Mouse (Mus musculus): Measurements from ENCODE around the gene Ubash3a.

Gene Ubash3a

GRCm38 (mm10) chr17:31216068-31216955 lies 8.6 kb downstream of the Ubash3a start:
- no peak for DNase-seq (ENCODE audit: low spot score in 2 of 2)

DNA sequence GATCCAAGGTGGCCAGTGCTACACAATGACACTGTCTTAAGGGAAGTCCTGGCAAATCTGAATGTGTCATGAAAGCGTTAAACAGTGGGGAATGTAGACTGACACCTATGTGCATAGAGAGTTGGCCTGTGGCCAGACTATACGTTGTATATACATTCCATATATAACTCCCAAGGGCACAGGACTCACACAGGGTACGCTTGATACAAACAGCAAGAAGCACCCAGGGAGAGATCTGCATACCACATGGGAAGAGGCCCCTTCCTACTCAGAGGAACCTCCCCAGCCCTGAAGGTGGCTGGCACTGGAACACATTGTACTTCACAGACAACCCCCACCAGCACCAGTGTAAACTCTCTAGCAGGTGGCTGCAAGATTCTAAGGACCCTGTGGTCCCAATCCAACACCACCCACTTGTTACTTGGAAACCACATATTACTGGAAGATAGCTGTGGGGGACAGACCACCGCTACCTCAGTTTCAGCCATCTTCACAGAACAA lies 15.2 kb downstream of the Ubash3a start:
- DNase-seq (ENCODE audit: low spot score in 2 of 2) = no peak

- no peak for DNase-seq (ENCODE audit: low spot score in 2 of 2)
Observed at GRCm38 (mm10) chr17:31223835-31224234, 16.2 kb downstream of the Ubash3a start.

- no peak for DNase-seq (ENCODE audit: low spot score in 2 of 2)
Observed at GRCm38 (mm10) chr17:31224591-31224990, 16.9 kb downstream of the Ubash3a start.

GRCm38 (mm10) chr17:31226368-31226767 lies 18.7 kb downstream of the Ubash3a start:
- DNase-seq (ENCODE audit: low spot score in 2 of 2) = no peak

DNA sequence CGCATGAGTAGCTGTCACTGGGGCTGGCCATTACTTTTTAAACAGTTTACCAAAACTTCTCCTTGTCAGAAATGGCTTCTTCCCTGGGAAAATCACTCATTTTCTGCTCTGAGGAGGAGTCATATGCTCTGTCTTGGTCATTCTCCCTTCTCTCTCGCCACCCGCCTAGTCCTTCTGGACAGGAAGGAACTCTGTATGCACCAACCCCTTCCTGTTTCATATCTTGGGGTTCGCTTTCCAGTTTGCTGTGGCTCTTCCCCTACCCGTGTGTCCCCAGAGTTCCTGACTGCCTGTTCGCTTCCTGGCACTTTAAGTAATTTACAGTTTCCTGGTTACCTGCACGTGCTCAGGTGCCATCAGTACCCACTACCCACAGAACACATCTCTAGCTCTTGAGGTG lies 19.3 kb downstream of the Ubash3a start:
- DNase-seq (ENCODE audit: low spot score in 2 of 2) = no peak

- no peak for DNase-seq (ENCODE audit: low spot score in 2 of 2)
Observed at GRCm38 (mm10) chr17:31231780-31232179, 24.1 kb downstream of the Ubash3a start.

DNA sequence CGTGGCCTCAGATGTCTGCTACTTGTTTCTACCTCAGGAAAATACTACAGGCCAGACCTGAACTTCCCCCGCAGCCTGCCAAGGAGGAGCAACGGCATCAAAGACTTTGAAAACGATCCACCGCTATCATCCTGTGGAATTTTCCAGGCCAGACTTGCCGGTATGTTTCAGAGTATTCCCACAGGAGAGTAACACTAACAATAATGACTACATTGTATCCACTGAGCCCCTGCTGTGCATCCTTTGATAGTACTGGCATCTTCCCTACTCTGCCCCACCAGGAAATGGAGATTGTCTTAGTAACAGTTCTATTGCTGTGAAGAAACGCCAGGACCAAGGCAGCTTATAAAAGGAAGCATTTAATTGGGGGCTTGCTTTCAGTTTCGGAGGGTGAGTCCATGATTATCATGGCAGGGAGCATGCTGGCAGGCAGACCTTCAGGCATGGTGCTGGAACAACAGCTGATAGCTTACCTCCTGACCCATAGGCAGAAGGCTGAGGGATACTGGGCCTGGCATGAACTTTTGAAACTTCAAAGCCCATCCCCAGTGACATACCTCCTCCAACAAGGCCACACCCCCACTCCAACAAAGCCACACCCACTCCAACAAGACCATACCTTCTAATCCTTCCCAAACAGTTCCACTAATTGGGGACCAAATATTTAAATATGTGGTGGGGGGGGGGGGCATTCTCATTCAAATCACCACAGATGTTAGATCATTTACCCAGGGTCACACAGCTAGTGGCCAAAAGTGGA lies 24.8 kb downstream of the Ubash3a start:
- no peak for DNase-seq (ENCODE audit: low spot score in 2 of 2)

DNA sequence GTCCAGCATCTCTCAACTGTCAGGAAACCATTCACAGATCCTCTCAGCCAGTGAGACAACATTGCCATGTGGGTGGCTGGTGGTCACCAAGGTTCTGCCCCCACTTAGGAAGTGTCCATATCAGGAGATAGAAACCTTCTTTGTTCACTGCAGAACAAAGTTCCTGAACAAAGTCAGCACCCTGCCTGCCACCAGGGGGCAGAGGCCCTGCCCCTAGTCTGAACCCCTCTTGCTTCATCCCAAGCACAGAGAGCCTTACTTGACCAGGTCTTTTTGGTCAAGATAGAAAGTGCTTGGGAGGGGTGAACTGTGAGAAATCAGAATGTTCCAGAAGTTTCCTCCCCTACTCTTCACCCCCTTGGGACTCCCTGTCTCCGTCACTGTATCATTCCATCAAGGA lies 28.2 kb downstream of the Ubash3a start:
- no peak for DNase-seq (ENCODE audit: low spot score in 2 of 2)

DNA sequence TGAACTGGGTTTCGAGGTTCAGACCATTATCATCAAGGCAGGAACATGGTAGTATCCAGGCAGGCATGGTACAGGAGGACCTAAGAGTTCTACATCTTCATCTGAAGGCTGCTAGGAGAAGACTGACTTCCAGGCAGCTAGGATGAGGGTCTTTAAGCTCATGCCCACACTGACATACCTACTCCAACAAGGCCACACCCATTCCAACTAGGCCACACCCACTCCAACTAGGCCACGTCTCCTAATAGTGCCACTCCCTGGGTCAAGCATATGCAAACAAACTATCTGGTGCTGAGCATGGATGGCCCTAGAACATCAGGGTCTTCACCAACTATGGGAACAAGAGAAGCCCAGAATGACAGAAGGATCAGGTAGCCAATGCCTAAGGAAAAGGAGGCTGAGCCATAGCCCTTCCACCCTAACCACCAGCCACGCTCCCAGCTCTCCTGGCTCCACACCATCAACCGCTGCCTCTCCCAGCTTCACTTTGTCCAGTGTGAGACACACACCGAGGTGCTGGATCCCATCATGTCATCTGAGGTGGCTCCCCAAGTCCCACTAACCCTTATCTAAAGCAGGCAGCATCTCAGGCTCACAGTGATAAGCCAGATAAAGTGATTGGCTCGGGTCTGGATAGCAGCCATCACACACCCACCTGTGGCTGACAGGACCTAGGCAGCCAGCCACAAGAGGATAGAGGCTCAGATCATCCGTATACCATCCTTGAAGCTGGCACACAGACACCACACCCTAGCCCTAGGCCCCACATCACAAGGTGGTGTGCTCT lies 30.8 kb downstream of the Ubash3a start:
- DNase-seq (ENCODE audit: low spot score in 2 of 2) = no peak

DNA sequence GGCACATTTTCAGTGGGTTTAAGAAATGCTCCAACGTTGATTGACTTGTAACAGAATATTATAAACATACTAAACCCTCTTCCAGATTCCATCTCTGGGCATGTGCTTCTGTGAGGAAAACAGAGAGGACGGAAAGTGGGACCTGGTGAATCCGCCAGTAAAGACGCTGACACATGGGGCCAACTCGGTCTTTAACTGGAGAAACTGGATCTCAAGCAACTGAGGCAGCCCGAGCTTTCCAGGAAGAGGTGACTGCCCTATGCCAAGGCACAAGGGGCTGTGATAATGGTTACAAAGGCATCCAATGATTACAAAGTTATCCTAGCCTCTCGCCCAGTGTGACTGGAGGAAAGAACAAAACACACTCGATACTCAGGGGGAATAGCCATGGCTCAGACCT lies 33.5 kb downstream of the Ubash3a start:
- no peak for DNase-seq (ENCODE audit: low spot score in 2 of 2)

GRCm38 (mm10) chr17:31242764-31243163 lies 35.1 kb downstream of the Ubash3a start:
- DNase-seq (ENCODE audit: low spot score in 2 of 2) = no peak

- no peak for DNase-seq (ENCODE audit: low spot score in 2 of 2)
Observed at GRCm38 (mm10) chr17:31245321-31245720, 37.6 kb downstream of the Ubash3a start.

- no peak for DNase-seq (ENCODE audit: low spot score in 2 of 2)
Observed at GRCm38 (mm10) chr17:31247144-31247543, 39.5 kb downstream of the Ubash3a start.

DNA sequence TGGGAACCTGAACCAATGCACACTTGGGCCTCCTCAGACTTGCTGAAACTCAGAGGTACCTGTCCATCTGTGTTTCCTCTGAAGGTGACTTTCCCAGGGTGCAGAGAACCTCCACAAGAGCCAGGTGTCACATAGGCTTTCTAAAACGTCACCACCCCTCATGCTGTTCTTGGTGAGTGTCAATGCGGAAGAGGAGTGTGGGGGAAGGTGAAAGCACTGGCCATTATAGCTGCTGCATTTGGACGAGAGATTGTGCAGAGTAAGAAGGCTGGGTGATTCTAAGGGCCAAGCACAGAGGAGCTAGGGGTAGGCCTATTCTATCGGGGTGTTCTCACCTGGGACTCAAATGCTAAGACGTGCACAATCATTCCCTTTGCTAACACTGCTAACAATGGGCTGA lies 46.3 kb downstream of the Ubash3a start:
- DNase-seq (ENCODE audit: low spot score in 2 of 2) = no peak

DNA sequence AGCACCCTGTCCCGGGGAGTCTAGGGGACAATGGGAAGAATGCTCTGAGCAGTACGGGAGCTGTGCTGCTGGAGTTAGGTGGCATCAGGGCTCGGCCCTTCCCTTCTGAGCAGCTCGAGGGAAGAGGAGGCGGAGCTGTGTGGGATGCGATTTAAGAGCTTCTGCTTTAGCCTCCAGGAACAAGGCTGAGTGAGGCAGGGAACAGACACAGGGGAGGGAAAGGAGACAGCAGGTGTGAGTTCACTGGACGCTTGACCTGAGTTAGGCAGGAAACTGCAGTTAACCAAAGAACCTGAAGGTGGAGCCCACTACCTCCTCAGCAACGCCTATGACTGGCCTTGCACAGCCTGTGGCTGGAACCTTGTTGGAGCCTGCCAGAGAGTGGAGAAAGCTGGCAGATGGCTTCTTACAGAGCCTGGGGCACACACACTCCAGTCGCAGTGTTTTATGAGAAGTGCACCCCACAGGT lies 46.8 kb downstream of the Ubash3a start:
- DNase-seq (ENCODE audit: low spot score in 2 of 2) = peak in 1 of 2 experiments; percentile 77

- no peak for DNase-seq (ENCODE audit: low spot score in 2 of 2)
Observed at GRCm38 (mm10) chr17:31257149-31257548, 49.5 kb downstream of the Ubash3a start.

GRCm38 (mm10) chr17:31257898-31258297 lies 50.2 kb downstream of the Ubash3a start:
- DNase-seq (ENCODE audit: low spot score in 2 of 2) = no peak

- DNase-seq (ENCODE audit: low spot score in 2 of 2) = no peak
Observed at GRCm38 (mm10) chr17:31258310-31258865, 50.7 kb downstream of the Ubash3a start.

DNA sequence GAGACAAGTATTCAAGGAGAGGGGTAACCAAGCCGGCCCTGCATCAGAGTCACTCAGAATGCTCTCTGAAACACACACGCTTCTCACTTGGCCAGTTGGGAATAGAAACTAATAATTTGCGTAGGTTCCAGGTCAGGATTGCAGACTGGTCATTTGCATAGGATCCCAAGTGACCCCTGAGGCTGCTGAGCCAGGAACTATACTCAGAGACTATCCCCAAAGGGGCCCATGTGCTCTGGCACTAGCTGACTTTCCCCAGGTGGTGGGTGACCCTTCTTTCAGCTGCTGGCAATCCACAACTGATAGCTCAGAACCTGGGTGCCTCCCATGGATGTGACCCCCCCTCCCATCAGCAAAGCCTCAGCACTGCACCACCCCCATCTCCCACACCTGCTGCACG lies 51.5 kb downstream of the Ubash3a start:
- no peak for DNase-seq (ENCODE audit: low spot score in 2 of 2)

GRCm38 (mm10) chr17:31259825-31260224 lies 52.2 kb downstream of the Ubash3a start:
- no peak for DNase-seq (ENCODE audit: low spot score in 2 of 2)

Data from frontal cortex, postnatal 14 days (tissue).